Mouse (Mus musculus) forebrain, embryonic 13.5 days (tissue): ENCODE data around the gene Mertk. TPM values are rescaled to one million over a fixed set of nuclear protein-coding genes. Genes with fewer than 3 reads are reported as not detected.

Source experiments
- ATAC-seq: fragments of 200-750 bp; cut with Nextera tagmentation; 2 replicates; pipeline ENCODE4 v1.8.0; 2017
- H3K27ac ChIP-seq: fragments of 300-500 bp; sonication (generic); 2 replicates; pipeline ENCODE4 v1.5.1; 2015; ENCODE audit warnings: inconsistent platforms, mild to moderate bottlenecking, moderate library complexity
- H3K27me3 ChIP-seq: fragments of 300-500 bp; sonication (generic); 2 replicates; pipeline ENCODE4 v1.6.1; 2015; ENCODE audit warnings: mild to moderate bottlenecking, inconsistent platforms
- H3K36me3 ChIP-seq: fragments of 300-500 bp; sonication (generic); 2 replicates; pipeline ENCODE4 v1.6.1; 2015; ENCODE audit warnings: mild to moderate bottlenecking, inconsistent platforms; ENCODE audit not compliant: poor library complexity, severe bottlenecking
- H3K4me1 ChIP-seq: fragments of 300-500 bp; sonication (generic); 2 replicates; pipeline ENCODE4 v1.6.1; 2015; ENCODE audit warnings: inconsistent platforms
- H3K4me2 ChIP-seq: fragments of 300-500 bp; sonication (generic); 2 replicates; pipeline ENCODE4 v1.6.1; 2015; ENCODE audit warnings: inconsistent platforms, mild to moderate bottlenecking, moderate library complexity
- H3K4me3 ChIP-seq: fragments of 300-500 bp; sonication (generic); 2 replicates; pipeline ENCODE4 v1.5.1; 2015; ENCODE audit warnings: mild to moderate bottlenecking, inconsistent platforms
- H3K9ac ChIP-seq: fragments of 300-500 bp; sonication (generic); 2 replicates; pipeline ENCODE4 v1.6.1; 2015; ENCODE audit warnings: mild to moderate bottlenecking, inconsistent platforms
- H3K9me3 ChIP-seq: fragments of 300-500 bp; sonication (generic); replicated peaks from 2 replicates; pipeline ENCODE4 v1.6.1; 2016; ENCODE audit warnings: inconsistent platforms
- WGBS: fragments of 180-500 bp; shearing (Covaris S2); methylation state at CpG from one replicate; pipeline ENCODE4 v1.1.7; 2015; 5-methylcytosine and 5-hydroxymethylcytosine counted together
- polyA plus RNA-seq: library from polyadenylated mRNA; unstranded; fragments of >200 nt; fragmentation: Nextera tagmentation; extraction: Ambion mirVana; gene quantifications from 2 replicates; pipeline ENCODE4 v1.2.1, GENCODE M21; 2015

Gene Mertk
- polyA plus RNA-seq, 1 experiment from 2014 or later = 0.56 TPM

- Histone ChIP-seq H3K4me3 (no peak overlapping the region), H3K36me3 (no peaks in the 10 kb centered on the region), H3K27ac (no peak overlapping the region), H3K9me3 (no peaks in the 10 kb centered on the region), H3K4me1 (no peaks in the 10 kb centered on the region), H3K27me3 (no peaks in the 10 kb centered on the region), H3K4me2 (no peak overlapping the region), H3K9ac (no peak overlapping the region)
- ATAC-seq = no peak
- 87% methylated on average over 7 of the region's 7 CpGs for WGBS
Observed at GRCm38 (mm10) chr2:128726626-128727025, 27.9 kb downstream of the Mertk start.

GRCm38 (mm10) chr2:128727552-128727951 lies 28.8 kb downstream of the Mertk start:
- H3K27me3 ChIP-seq = no peaks in the 10 kb centered on the region
- no peaks in the 10 kb centered on the region for H3K4me1 ChIP-seq
- H3K27ac ChIP-seq = no peak overlapping the region
- WGBS = 29% methylated on average over 3 of the region's 3 CpGs
- ATAC-seq = no peak
- no peak overlapping the region for H3K9ac ChIP-seq
- H3K9me3 ChIP-seq = no peaks in the 10 kb centered on the region
- H3K36me3 ChIP-seq = no peaks in the 10 kb centered on the region
- H3K4me2 ChIP-seq = no peak overlapping the region
- H3K4me3 ChIP-seq = no peak overlapping the region

- Histone ChIP-seq H3K4me1 (no peaks in the 10 kb centered on the region), H3K9ac (no peak overlapping the region), H3K36me3 (no peaks in the 10 kb centered on the region), H3K27ac (no peak overlapping the region), H3K4me2 (no peak overlapping the region), H3K27me3 (no peaks in the 10 kb centered on the region), H3K9me3 (no peaks in the 10 kb centered on the region), H3K4me3 (no peak overlapping the region)
- no peak for ATAC-seq
- 67% methylated on average over 4 of the region's 4 CpGs for WGBS
Observed at GRCm38 (mm10) chr2:128728066-128728465, 29.3 kb downstream of the Mertk start.

DNA sequence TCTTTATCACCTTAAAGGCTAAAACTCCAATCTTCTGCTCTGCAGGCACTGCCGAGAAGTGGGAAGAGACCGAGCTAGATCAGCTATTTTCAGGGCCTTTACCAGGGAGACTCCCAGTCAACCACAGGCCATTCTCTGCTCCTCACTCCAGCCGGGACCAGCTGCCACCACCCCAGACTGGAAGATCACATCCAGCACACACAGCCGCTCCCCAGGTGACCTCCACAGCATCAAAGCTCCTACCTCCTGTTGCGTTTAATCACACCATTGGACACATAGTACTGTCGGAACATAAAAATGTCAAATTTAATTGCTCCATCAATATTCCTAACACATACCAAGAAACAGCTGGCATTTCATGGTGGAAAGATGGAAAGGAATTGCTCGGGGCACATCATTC lies 30.4 kb downstream of the Mertk start:
- WGBS = 77% methylated on average over 7 of the region's 7 CpGs
- H3K4me2 ChIP-seq = no peak overlapping the region
- no peak overlapping the region for H3K9ac ChIP-seq
- no peaks in the 10 kb centered on the region for H3K9me3 ChIP-seq
- H3K4me3 ChIP-seq = no peak overlapping the region
- no peaks in the 10 kb centered on the region for H3K27me3 ChIP-seq
- H3K4me1 ChIP-seq = no peaks in the 10 kb centered on the region
- H3K36me3 ChIP-seq = no peaks in the 10 kb centered on the region
- no peak overlapping the region for H3K27ac ChIP-seq
- no peak for ATAC-seq

DNA sequence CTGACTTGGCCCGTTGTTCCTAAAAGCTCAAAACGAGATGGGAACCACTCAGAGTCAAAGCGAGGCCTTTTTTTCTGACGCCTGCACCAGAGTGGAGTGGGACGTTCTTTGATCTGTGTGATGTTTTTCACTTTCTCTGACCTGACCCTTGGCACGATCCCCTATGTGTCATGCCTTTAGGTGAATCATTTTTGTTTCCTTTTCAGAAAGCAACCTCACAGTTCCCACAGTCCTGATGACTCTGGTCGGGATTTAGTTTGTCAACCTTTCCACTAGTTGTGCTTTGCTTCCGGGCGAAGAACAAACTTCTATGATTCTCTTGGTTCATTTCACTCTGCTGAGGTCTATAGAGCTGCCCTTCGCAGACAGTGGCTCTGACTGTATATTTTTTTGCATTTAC lies 32.8 kb downstream of the Mertk start:
- Histone ChIP-seq H3K36me3 (no peaks in the 10 kb centered on the region), H3K9ac (no peak overlapping the region), H3K9me3 (no peaks in the 10 kb centered on the region), H3K4me3 (no peak overlapping the region), H3K27ac (no peak overlapping the region), H3K4me2 (no peak overlapping the region), H3K4me1 (no peaks in the 10 kb centered on the region), H3K27me3 (no peaks in the 10 kb centered on the region)
- no peak for ATAC-seq
- 80% methylated on average over 10 of the region's 10 CpGs for WGBS

DNA sequence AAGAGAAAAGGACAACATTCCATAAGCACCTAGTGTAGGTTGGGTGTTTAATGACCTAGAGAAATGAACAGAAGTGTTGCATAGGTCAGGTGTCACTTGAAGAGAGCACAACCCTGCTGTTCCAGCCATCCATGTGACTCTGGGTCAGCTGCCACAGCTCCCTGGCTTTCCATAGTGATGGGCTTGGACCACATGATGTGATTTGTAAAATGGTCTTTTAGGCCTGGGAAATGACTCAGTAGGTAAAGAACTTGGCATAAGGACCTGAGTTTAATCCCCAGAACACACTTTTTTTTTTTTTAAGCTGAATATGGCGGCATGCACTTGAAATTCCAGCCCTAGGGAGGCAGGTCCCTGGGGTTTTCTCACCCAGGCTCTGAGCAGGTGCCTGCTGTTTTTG lies 33.2 kb downstream of the Mertk start:
- H3K27ac ChIP-seq = no peak overlapping the region
- H3K4me3 ChIP-seq = no peak overlapping the region
- 92% methylated on average over 1 of the region's 1 CpGs for WGBS
- H3K4me1 ChIP-seq = no peaks in the 10 kb centered on the region
- no peak overlapping the region for H3K9ac ChIP-seq
- no peaks in the 10 kb centered on the region for H3K36me3 ChIP-seq
- no peaks in the 10 kb centered on the region for H3K27me3 ChIP-seq
- no peaks in the 10 kb centered on the region for H3K9me3 ChIP-seq
- H3K4me2 ChIP-seq = no peak overlapping the region
- ATAC-seq = no peak

DNA sequence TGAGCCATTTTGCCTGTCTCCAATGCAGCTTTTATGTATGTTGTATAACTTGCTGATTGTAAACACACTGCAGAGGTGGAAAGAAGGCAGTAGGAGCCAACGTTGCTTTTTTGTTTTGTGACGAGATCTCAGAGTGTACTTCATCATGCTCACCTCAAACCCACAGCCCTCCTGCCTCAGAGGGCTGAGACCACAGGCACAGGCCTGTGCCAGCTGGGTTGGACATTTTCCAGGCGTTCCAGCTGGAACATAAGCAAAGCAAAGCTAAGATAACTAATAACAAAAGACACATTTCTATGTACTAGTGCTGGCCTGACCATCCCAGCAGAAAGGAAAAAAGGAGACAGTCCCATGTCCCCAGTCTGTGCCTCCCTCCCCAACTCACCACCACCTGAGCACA lies 36.3 kb downstream of the Mertk start:
- H3K4me1 ChIP-seq = no peaks in the 10 kb centered on the region
- no peak overlapping the region for H3K4me3 ChIP-seq
- no peaks in the 10 kb centered on the region for H3K36me3 ChIP-seq
- no peaks in the 10 kb centered on the region for H3K9me3 ChIP-seq
- H3K27ac ChIP-seq = no peak overlapping the region
- no peak overlapping the region for H3K4me2 ChIP-seq
- 57% methylated on average over 3 of the region's 3 CpGs for WGBS
- no peak overlapping the region for H3K9ac ChIP-seq
- H3K27me3 ChIP-seq = no peaks in the 10 kb centered on the region
- ATAC-seq = no peak

DNA sequence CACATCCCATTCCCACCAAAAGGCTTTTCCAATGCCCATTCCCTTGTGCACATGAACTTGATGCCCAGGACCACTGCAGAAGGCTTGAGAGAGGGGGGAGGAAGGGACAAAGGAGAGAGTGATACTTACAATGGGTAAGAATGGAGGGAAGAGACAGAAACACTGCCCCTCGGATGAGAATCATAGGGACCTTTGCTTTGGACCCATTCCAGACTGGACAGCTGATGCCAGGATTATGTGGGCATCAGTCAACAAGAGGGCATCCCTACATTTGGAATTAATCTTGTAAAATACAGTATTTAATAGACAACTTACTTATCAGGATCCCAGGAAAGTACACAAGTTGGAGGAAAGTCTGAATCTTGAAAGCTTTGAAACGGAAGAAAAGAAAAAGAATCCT lies 38.3 kb downstream of the Mertk start:
- no peak overlapping the region for H3K27ac ChIP-seq
- H3K27me3 ChIP-seq = no peaks in the 10 kb centered on the region
- H3K4me3 ChIP-seq = no peak overlapping the region
- WGBS = 82% methylated on average over 2 of the region's 2 CpGs
- H3K9me3 ChIP-seq = no peaks in the 10 kb centered on the region
- H3K36me3 ChIP-seq = no peaks in the 10 kb centered on the region
- H3K4me1 ChIP-seq = no peaks in the 10 kb centered on the region
- no peak overlapping the region for H3K4me2 ChIP-seq
- ATAC-seq = no peak
- no peak overlapping the region for H3K9ac ChIP-seq

GRCm38 (mm10) chr2:128737796-128738195 lies 39.0 kb downstream of the Mertk start:
- Histone ChIP-seq H3K4me2 (no peak overlapping the region), H3K27me3 (no peaks in the 10 kb centered on the region), H3K9me3 (no peaks in the 10 kb centered on the region), H3K36me3 (no peaks in the 10 kb centered on the region), H3K4me1 (no peaks in the 10 kb centered on the region), H3K27ac (no peak overlapping the region), H3K4me3 (no peak overlapping the region), H3K9ac (no peak overlapping the region)
- no peak for ATAC-seq
- 92% methylated on average over 4 of the region's 4 CpGs for WGBS

DNA sequence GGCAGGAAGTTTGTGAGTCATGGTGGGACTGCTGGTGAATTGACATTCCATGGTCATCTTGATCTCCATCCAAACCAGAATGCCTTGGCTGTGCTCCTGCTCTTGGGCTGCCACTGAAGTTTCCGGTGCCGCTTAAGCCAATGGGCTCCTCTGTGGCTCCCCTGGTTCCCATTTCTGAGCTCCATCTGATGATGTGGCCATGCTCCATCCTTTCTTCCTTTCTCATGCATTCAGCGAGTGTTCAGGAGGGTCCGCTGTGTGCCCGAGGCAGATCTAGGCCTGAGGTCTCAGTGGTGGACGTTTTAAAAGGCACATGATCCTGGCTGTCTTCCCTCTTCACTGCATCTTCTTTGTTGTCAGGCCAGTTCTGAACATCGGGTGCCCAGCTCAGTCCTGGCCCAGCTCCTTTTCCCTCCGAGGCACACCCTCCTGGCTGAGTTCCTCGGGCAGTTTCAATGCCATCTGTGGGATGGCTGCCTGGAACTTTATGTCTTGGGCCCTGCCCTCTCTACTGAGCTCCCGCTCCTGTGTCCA lies 40.0 kb downstream of the Mertk start:
- no peak for ATAC-seq
- Histone ChIP-seq H3K9ac (no peak overlapping the region), H3K27me3 (no peaks in the 10 kb centered on the region), H3K27ac (no peak overlapping the region), H3K4me1 (no peaks in the 10 kb centered on the region), H3K36me3 (no peaks in the 10 kb centered on the region), H3K4me3 (no peak overlapping the region), H3K9me3 (no peaks in the 10 kb centered on the region), H3K4me2 (no peak overlapping the region)
- WGBS = 82% methylated on average over 10 of the region's 10 CpGs

DNA sequence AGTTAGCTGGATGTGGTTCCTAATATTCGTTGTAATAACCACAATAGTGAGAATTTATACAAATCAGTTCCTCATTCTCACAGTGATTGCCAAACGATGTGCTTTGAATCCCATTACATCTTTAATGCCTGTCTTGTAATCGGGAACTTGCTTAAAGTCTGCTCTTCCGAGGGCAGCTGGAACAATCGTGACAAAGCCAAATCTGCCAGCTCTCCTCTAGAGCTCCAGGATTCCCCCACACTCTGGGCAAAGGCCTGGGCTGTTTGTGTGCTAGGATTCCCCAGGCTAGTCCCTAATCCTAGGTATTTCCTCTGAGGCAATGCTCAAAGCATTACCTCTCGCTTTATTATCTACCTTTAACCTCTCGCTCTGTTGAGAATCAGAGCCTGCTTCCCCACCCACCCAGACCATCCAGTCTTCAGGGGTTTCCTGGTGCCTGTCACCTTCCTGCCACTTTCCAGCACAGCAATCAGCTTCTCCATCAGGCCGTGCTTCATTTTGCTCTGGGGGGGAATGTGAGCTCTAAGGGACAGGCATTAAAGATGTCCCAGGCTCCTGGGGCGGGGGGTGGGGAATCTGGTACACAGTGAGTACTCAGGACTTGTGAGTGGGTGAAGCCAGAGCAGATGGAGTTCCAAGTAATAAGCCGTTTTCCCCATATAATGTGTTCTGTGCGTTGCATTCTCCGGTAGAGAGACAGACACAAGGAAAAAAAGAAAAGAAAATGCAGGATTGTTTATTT lies 47.3 kb downstream of the Mertk start:
- 54% methylated on average over 12 of the region's 12 CpGs for WGBS
- H3K27me3 ChIP-seq = no peaks in the 10 kb centered on the region
- no peak overlapping the region for H3K27ac ChIP-seq
- no peak overlapping the region for H3K4me2 ChIP-seq
- H3K9me3 ChIP-seq = no peaks in the 10 kb centered on the region
- H3K4me1 ChIP-seq = no peaks in the 10 kb centered on the region
- ATAC-seq = no peak
- H3K9ac ChIP-seq = no peak overlapping the region
- H3K4me3 ChIP-seq = no peak overlapping the region
- no peaks in the 10 kb centered on the region for H3K36me3 ChIP-seq

GRCm38 (mm10) chr2:128746621-128747151 lies 47.9 kb downstream of the Mertk start:
- Histone ChIP-seq H3K9me3 (no peaks in the 10 kb centered on the region), H3K36me3 (no peaks in the 10 kb centered on the region), H3K27ac (no peak overlapping the region), H3K27me3 (no peaks in the 10 kb centered on the region), H3K4me1 (no peaks in the 10 kb centered on the region), H3K4me2 (no peak overlapping the region), H3K4me3 (no peak overlapping the region), H3K9ac (no peak overlapping the region)
- WGBS = 57% methylated on average over 5 of the region's 5 CpGs
- ATAC-seq = no peak
